Mouse (Mus musculus) hindbrain, embryonic 15.5 days (tissue): ENCODE measurements around the gene Tnfsf14. TPM values are rescaled to one million over a fixed set of nuclear protein-coding genes. Genes with fewer than 3 reads are reported as not detected.
A peak's percentile ranks its signal among the peaks of the same experiment; 100 is the strongest.

Experiments used
- ATAC-seq: fragments of 200-750 bp; cut with Nextera tagmentation; 2 replicates; pipeline ENCODE4 v1.8.0; 2017; ENCODE audit warnings: low read depth, moderate number of reproducible peaks, moderate TSS enrichment; ENCODE audit not compliant: low FRiP score
- H3K27ac ChIP-seq: fragments of 300-500 bp; sonication (generic); replicated peaks from 2 replicates; pipeline ENCODE4 v1.5.1; 2015; ENCODE audit warnings: mild to moderate bottlenecking, inconsistent platforms
- H3K27me3 ChIP-seq: fragments of 300-500 bp; sonication (generic); 2 replicates; pipeline ENCODE4 v1.6.1; 2015; ENCODE audit warnings: control low read depth, inconsistent platforms
- H3K36me3 ChIP-seq: fragments of 300-500 bp; sonication (generic); 2 replicates; pipeline ENCODE4 v1.6.1; 2015; ENCODE audit warnings: control low read depth, inconsistent platforms
- H3K4me1 ChIP-seq: fragments of 300-500 bp; sonication (generic); replicated peaks from 2 replicates; pipeline ENCODE4 v1.6.1; 2015; ENCODE audit warnings: control low read depth, inconsistent platforms
- H3K4me2 ChIP-seq: fragments of 300-500 bp; sonication (generic); 2 replicates; pipeline ENCODE4 v1.6.1; 2015; ENCODE audit warnings: moderate library complexity, mild to moderate bottlenecking, inconsistent platforms
- H3K4me3 ChIP-seq: fragments of 300-500 bp; sonication (generic); 2 replicates; pipeline ENCODE4 v1.5.1; 2015; ENCODE audit warnings: mild to moderate bottlenecking, inconsistent platforms
- H3K9ac ChIP-seq: fragments of 300-500 bp; sonication (generic); 2 replicates; pipeline ENCODE4 v1.6.1; 2015; ENCODE audit warnings: inconsistent platforms
- H3K9me3 ChIP-seq: fragments of 300-500 bp; sonication (generic); 2 replicates; pipeline ENCODE4 v1.6.1; 2016; ENCODE audit warnings: control low read depth, inconsistent platforms
- WGBS: fragments of 180-500 bp; shearing (Covaris S2); methylation state at CpG from one replicate; pipeline ENCODE4 v1.1.7; 2015; 5-methylcytosine and 5-hydroxymethylcytosine counted together
- microRNA-seq: library from miRNA; unstranded; fragments of <30 nt; microRNA quantifications from one replicate; pipeline ENCODE4, GENCODE M21; 2016
- polyA plus RNA-seq: library from polyadenylated mRNA; unstranded; fragments of >200 nt; fragmentation: Nextera tagmentation; extraction: Ambion mirVana; gene quantifications from 2 replicates; pipeline ENCODE4 v1.2.1, GENCODE M21; 2015

The Tnfsf14 gene
- polyA plus RNA-seq, 1 experiment from 2014 or later = 0.08 TPM

DNA sequence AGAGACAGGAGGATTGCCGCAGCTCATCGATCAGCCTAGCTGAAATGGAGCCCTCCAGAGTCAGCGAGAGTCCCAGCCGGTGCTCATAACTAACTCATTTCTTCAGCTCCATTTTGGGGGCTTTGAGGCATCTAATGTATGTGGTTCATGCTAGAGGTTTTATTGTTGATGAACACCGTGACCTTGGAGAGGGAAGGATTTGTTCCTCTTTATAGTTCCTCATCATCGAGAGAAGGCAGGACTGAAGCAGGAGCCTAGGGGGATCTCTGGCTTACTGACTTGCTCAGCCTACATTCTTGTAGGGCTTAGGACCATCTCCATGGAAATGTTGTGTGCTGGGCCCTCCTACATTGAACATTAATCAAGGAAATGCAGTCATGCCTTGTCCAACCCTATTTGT, 41.0 kb downstream of the Tnfsf14 start:
- H3K27ac ChIP-seq = no peak overlapping the region
- no peak overlapping the region for H3K4me3 ChIP-seq
- no peak overlapping the region for H3K4me2 ChIP-seq
- no peak overlapping the region for H3K9ac ChIP-seq
- peaks cover 10% of the 10 kb centered on the region for H3K4me1 ChIP-seq
- no peak for ATAC-seq
- peaks cover 5% of the 10 kb centered on the region for H3K27me3 ChIP-seq
- no peaks in the 10 kb centered on the region for H3K36me3 ChIP-seq
- 67% methylated on average over 6 of the region's 6 CpGs for WGBS
- no peaks in the 10 kb centered on the region for H3K9me3 ChIP-seq

DNA sequence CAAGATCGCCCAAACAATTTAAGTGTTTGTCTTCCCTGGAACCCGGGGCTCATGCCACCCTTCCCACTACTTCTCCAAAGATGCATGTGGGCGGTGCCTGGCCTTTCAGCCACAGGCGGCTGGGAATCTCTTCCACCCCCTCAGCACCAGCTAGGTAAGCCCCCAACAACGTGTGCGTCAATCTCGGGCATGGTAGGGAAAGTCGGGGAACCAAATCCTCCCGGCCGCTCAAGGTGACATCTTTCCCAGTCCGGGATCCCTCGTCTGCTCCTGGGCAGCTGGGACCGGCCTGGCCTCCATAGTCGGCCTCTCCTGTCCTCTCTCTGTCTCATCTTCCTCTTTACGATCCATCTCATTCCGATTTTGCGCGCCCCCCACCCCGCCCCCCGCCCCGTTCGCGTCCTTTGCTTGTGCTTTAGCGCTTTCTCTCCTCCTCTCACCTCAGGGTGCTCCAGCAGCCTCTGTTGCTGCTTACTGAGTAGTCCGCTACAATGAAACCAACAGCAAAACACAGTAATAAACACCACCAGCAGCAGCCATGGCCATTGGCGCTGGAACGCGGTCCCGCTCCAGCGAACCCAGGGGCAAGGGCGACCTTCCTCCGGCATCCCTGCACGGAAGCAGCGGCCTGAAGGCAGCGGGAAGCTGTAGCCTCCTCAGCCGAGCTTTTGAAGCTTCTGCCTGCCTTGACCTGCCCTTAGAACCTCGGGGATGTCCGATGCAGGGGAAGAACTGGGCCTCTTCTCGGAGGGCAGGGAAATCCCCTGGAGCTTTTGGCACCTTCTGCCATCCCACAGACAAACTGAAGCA, 44.8 kb downstream of the Tnfsf14 start, which contains the start of gene Cd70:
Cd70 (minus strand) TSS at position 784 of the 810 bp plus-strand sequence.
- 3% methylated on average over 39 of the region's 39 CpGs for WGBS
- no peaks in the 10 kb centered on the region for H3K36me3 ChIP-seq
- H3K4me1 ChIP-seq = peaks cover 10% of the 10 kb centered on the region
- H3K9ac ChIP-seq = peak within 1 kb of the TSS; percentile 41
- no peak within 1 kb of the TSS for H3K27ac ChIP-seq
- H3K4me2 ChIP-seq = peak within 1 kb of the TSS; percentile 74
- H3K9me3 ChIP-seq = no peaks in the 10 kb centered on the region
- peak within 1 kb of the TSS; percentile 38 for H3K4me3 ChIP-seq
- ATAC-seq = peak; percentile 58; the same call in 1 of the 2 replicates
- peaks cover 16% of the 10 kb centered on the region for H3K27me3 ChIP-seq

DNA sequence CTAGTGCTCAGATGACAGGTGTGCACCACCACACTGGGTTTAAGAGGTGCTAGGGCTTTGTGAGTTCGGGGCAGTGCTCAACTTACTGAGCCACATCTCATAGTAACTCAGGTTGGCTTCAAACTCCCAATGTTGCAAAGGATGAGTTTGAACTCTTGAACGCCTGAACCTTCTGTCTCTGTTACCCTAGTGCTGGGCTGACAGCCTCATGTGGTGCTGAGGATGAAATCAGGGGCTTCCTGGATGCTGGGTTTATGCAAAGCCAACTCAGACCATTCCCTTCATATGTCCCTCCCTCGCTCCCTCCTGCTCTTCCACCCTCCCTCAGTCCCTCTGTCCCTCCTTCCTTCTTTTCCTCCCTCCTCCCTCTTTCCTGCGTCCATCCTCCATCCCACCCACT, 45.6 kb downstream of the Tnfsf14 start:
- Histone ChIP-seq H3K27ac (no peak overlapping the region), H3K4me2 (no peak overlapping the region), H3K27me3 (peaks cover 16% of the 10 kb centered on the region), H3K9ac (no peak overlapping the region), H3K9me3 (no peaks in the 10 kb centered on the region), H3K4me3 (no peak overlapping the region), H3K36me3 (no peaks in the 10 kb centered on the region), H3K4me1 (peaks cover 10% of the 10 kb centered on the region)
- 75% methylated on average over 4 of the region's 4 CpGs for WGBS
- ATAC-seq = no peak

DNA sequence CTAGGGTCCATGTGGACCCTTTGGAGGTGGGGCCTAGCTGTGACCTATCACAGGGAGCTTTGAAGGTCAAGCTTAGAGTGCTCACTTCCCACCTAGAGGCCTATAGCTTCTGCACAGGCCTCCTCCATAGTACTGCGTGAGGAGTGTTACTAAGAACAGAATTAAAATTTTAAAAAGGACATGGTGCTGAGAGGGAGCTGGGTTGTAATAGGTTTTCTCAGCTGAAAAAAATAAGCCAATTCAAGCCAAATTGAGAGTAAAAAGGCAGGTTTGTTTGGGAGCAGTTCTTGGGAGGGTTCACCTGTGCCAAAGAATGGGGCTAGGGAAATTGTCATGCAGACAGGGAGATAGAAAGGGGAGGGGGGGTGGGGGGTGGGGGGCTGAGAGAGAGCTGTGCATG, 48.9 kb downstream of the Tnfsf14 start:
- peaks cover 10% of the 10 kb centered on the region for H3K4me1 ChIP-seq
- no peak overlapping the region for H3K4me3 ChIP-seq
- H3K27ac ChIP-seq = no peak overlapping the region
- H3K4me2 ChIP-seq = no peak overlapping the region
- 65% methylated on average over 1 of the region's 1 CpGs for WGBS
- H3K27me3 ChIP-seq = peaks cover 16% of the 10 kb centered on the region
- no peak for ATAC-seq
- no peaks in the 10 kb centered on the region for H3K36me3 ChIP-seq
- no peaks in the 10 kb centered on the region for H3K9me3 ChIP-seq
- no peak overlapping the region for H3K9ac ChIP-seq

DNA sequence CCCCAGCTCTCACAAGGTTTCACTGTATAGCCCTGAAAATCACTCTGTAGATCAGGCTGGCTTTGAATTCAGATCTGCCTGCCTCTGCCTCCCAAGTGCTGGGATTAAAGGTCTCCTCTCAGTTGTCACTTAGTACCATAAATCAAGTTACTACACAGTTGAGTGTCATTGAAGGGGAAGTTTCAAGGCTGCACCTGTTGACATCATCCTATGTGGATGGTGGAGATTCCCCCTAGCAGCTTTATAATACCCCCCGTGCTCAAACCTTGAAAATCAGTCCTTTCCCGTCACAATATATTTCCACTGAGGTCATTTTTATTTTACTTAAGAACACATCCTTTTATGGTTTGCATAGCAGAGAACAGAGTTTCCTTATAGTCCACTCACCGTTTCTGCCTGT, 50.3 kb downstream of the Tnfsf14 start:
- Histone ChIP-seq H3K4me1 (peaks cover under 1% of the 10 kb centered on the region; the same call in 1 of the 2 replicates), H3K4me2 (no peak overlapping the region), H3K9ac (no peak overlapping the region), H3K9me3 (no peaks in the 10 kb centered on the region), H3K36me3 (no peaks in the 10 kb centered on the region), H3K4me3 (no peak overlapping the region), H3K27ac (no peak overlapping the region), H3K27me3 (peaks cover 16% of the 10 kb centered on the region)
- 89% methylated on average over 3 of the region's 3 CpGs for WGBS
- ATAC-seq = no peak

DNA sequence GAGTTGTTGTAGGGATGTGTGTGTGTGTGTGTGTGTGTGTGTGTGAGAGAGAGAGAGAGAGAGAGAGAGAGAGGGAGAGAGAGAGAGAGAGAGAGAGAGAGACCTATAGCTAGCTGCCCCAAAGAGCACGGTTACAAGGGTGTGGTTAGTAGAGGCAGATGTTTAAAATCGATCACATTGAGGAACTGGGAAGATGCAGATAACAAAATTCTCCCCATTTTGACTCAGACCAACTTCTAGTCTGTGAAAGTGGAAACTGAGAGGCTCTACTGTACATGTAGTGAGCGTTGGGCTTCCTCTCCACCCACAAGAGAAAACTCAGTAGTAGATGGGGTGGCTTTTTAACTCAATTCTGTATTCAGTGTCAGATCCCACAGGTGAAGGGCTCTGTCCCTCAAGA, 54.3 kb downstream of the Tnfsf14 start:
- Histone ChIP-seq H3K27ac (no peak overlapping the region), H3K9ac (no peak overlapping the region), H3K4me1 (no peaks in the 10 kb centered on the region), H3K36me3 (no peaks in the 10 kb centered on the region), H3K4me2 (no peak overlapping the region), H3K27me3 (no peaks in the 10 kb centered on the region), H3K9me3 (no peaks in the 10 kb centered on the region), H3K4me3 (no peak overlapping the region)
- 92% methylated on average over 3 of the region's 3 CpGs for WGBS
- no peak for ATAC-seq

Small RNAs within 50 kb of the gene (microRNA-seq; reads per million reads assigned to microRNA genes)
- not detected for gene Mir6978

Other genes starting within 250 kb of the Tnfsf14 start
- not detected in 2 replicates for gene Acer1, start 212.1 kb downstream of the Tnfsf14 start, polyA plus RNA-seq
- 166 and 168 TPM in 2 replicates for gene Clpp, start 203.9 kb downstream of the Tnfsf14 start, polyA plus RNA-seq
- 54.7 and 55.8 TPM in 2 replicates for gene Alkbh7, start 196.8 kb downstream of the Tnfsf14 start, polyA plus RNA-seq
- 0.51 and 0.61 TPM in 2 replicates for gene Pspn, start 194.2 kb downstream of the Tnfsf14 start, polyA plus RNA-seq
- 67.3 and 67.5 TPM in 2 replicates for gene Gtf2f1, start 182.9 kb downstream of the Tnfsf14 start, polyA plus RNA-seq
- gene Gm17949, start 182.7 kb downstream of the Tnfsf14 start, polyA plus RNA-seq = 0.41 and 0.54 TPM in 2 replicates
- gene Khsrp, start 162.7 kb downstream of the Tnfsf14 start, polyA plus RNA-seq = 27.9 and 31.2 TPM in 2 replicates
- not detected in 2 replicates for gene Slc25a41, start 152.5 kb downstream of the Tnfsf14 start, polyA plus RNA-seq
- gene Crb3, start 135.1 kb downstream of the Tnfsf14 start, polyA plus RNA-seq = 4.1 and 4.6 TPM in 2 replicates
- 43.1 and 45.0 TPM in 2 replicates for gene Slc25a23, start 134.3 kb downstream of the Tnfsf14 start, polyA plus RNA-seq
- gene Dennd1c, start 115.7 kb downstream of the Tnfsf14 start, polyA plus RNA-seq = 4.3 and 4.4 TPM in 2 replicates
- gene Tubb4a, start 106.4 kb downstream of the Tnfsf14 start, polyA plus RNA-seq = 329 and 394 TPM in 2 replicates
- gene Tnfsf9, start 88.9 kb downstream of the Tnfsf14 start, polyA plus RNA-seq = 6.6 and 8.7 TPM in 2 replicates
- 1.4 and 1.9 TPM in 2 replicates for gene Cd70, start 44.4 kb downstream of the Tnfsf14 start, polyA plus RNA-seq
- 1.2 and 1.9 TPM in 2 replicates for gene C3, start 34.0 kb upstream of the Tnfsf14 start, polyA plus RNA-seq
- gene Gpr108, start 54.3 kb upstream of the Tnfsf14 start, polyA plus RNA-seq = 22.3 and 24.0 TPM in 2 replicates
- gene Trip10, start 55.3 kb upstream of the Tnfsf14 start, polyA plus RNA-seq = 10.4 and 11.6 TPM in 2 replicates
- gene Vav1, start 84.9 kb upstream of the Tnfsf14 start, polyA plus RNA-seq = 1.7 and 1.8 TPM in 2 replicates
- 3.5 and 4.6 TPM in 2 replicates for gene Adgre1, start 164.5 kb upstream of the Tnfsf14 start, polyA plus RNA-seq